Mouse (Mus musculus): ENCODE measurements around the gene Cald1.

Gene Cald1

GRCm38 (mm10) chr6:34671355-34671754 lies 73.1 kb downstream of the Cald1 start:
- DNase-seq (ENCODE audit: low read depth) = no peak

- DNase-seq (ENCODE audit: low read depth) = no peak
Observed at GRCm38 (mm10) chr6:34674416-34674815, 76.1 kb downstream of the Cald1 start.

DNA sequence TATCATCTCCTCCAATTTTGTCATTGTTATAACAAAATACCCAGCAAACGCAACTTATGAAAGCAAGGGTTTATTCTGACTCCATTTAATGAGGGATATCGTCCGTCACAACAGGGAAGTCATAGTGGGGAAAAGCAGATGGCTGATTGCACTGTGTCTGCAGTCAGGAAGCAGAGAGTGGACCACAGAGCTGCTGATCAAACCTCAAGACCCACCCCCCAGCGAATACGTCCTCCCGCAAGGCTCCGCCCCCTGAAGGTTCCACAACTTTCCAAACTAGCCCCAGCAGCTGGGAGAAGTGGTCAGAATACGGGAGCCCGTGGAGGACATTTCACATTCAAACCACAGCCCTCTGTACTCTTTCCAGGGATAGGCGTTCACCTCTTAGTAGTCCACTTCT lies 76.6 kb downstream of the Cald1 start:
- DNase-seq (ENCODE audit: low read depth) = no peak

DNA sequence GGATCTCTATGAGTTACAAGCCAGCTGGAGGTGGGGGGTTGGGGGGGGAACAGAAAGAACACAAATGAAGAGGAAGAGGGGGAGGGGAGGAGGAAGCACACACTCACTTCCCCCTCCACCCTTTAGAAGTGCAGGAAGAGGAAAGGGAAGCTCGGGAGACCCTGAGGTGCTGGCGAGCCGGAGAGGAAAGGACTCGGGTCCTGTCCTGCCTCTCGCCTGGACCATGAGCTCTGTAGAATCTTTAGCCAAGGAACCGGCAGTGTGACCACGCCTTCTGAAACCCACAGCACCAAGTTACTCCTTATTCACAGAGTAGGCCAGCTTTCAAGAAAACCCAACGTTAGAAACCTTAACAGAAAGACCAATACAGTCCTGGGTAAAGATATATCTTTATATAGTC lies 83.8 kb downstream of the Cald1 start:
- no peak for DNase-seq (ENCODE audit: low read depth)

- no peak for DNase-seq (ENCODE audit: low read depth)
Observed at GRCm38 (mm10) chr6:34684886-34685285, 86.6 kb downstream of the Cald1 start.

DNA sequence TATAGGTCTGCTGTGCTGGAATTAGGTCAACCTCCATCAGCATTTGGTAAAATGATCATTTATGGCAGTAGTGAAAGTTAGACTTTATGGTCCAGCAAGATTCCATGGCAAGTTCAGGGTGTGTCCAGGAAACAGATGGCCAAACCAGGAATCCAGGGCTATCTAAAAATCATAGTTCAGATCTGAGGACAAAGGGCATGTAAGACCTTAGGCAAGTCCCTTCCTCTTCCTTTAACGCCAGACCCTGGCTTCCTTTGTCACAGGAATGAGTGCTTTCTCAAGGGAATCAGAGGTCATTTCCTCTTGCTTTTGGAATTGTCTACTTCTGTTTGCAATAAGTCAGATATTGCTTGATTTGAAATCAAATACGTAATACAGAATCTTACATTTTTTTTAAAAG lies 90.7 kb downstream of the Cald1 start:
- no peak for DNase-seq (ENCODE audit: low read depth)

GRCm38 (mm10) chr6:34691416-34691815 lies 93.1 kb downstream of the Cald1 start:
- no peak for DNase-seq (ENCODE audit: low read depth)

DNA sequence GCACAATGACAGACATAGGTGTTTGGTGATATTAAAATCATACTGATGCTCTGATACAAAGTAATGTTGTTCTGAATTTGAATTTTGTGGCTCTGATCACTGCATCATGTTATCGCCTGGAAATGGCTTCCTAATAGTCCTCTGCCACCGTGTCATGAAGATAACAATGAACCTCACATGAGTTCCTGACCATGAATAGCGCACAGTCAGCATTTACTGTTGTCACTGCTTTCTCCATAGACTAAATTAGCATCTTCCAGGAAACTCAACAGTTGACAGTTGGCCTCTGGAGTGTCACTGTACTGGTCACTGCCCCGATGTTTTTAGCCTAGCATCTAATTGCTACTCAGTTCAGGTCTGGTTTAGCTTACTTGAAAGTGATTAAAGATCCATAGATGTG lies 95.8 kb downstream of the Cald1 start:
- DNase-seq (ENCODE audit: low read depth) = no peak

GRCm38 (mm10) chr6:34703421-34704120 lies 105.3 kb downstream of the Cald1 start:
- no peak for DNase-seq (ENCODE audit: low read depth)

- DNase-seq (ENCODE audit: low read depth) = no peak
Observed at GRCm38 (mm10) chr6:34707521-34707920, 109.2 kb downstream of the Cald1 start.

DNA sequence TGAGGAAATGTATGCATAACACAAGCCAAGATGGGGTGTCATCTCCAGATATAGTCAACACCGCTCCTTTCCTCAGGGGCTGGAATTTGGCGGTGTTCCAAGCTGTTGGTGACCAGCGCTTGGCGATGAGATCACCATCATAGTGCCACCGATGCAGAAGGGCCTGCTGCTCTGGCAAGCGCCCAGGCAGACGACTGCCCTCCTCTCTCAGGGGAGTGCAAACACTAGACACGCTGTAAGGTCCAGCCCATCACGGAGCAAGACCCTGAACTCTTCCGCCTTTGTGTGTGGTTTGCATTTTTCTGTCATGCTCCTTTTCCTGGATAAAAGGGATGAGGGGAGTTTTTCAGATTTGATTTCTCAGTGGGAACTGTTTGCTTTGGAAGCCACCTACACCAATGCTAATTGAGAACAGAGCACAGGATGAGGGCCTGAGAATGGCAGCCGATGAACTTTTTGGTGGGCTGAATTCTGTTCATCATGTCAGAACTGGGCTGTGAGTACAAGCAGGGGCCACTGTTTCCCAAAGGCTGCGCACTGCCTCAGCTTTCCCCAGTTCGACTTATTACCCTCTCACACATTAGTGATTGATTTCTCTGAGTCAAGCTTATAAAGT lies 110.5 kb downstream of the Cald1 start:
- no peak for DNase-seq (ENCODE audit: low read depth)

DNA sequence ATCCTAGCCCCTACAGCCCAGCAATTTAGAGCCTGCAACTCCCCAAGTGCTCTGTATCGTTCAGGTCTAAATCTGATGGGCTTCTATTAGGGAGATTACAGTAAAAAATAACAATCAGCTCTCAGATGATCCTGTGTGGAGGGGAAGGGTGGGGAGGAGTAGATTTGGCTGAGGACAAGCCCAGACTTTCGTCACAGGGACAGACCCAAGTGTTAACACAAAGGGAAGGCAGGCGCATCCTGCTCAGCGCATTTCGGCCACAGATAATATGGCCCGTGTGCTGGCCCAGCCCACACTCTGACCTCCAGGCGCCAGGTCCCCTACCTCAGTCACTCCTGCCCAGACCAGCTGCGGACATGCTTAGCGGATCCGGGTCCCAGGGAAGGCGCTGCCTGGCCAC lies 111.0 kb downstream of the Cald1 start:
- peak; percentile 22 for DNase-seq (ENCODE audit: low read depth)

DNA sequence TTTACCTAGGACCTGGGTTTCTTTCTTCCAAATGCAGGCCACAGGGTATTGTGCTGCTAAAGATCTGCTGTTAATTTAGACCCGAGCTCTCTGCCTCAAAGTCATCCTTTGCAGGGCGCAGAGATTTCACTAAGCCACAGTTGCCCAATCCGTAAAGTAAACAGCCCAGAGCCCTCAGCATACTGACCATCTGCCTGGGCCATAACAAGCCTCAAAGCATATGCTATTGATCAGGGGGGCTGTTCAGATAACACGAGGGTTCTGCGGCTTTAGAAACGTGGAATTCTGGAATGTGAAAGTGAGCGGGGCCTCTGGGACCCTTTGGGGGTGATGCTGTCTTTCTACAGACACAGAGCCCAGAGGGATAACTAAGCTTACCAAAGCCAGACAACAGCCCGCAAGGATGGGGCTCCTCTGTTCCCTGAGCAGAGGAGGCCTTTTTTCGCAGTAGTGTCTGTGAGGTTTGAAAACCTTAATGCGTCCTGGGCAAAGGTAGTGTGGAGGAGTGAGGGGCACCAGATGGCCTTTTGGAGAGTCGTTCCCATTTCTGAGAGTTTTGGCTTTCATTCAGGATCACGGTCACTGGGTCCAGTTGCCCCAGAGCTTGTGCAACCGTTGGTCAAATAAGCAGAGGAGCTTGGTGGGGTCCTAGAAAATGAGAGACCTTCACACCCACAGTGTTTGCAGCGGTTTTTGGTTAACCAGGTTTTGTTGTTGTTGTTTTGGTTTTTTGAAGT lies 111.8 kb downstream of the Cald1 start:
- no peak for DNase-seq (ENCODE audit: low read depth)

DNA sequence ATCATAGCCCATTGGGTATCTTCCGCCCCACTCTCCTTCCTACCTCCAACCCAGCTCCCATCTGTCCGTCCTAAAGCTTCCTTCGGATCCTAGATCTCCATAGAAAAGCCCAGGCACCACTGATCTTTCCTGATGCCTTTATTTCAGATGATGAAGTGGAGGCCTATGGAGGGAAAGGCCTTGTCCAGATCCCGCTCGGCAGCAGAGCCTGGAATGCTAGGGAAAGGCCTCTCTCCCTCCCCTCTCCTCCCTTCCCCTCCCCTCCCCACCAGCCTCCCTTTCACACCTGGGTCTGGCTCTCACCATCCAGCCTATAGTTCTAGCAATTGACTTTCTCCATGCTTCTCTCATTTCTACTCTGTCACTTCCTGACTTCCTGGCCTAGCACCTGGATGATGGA lies 112.5 kb downstream of the Cald1 start:
- no peak for DNase-seq (ENCODE audit: low read depth)

- no peak for DNase-seq (ENCODE audit: low read depth)
Observed at GRCm38 (mm10) chr6:34711620-34712019, 113.3 kb downstream of the Cald1 start.

GRCm38 (mm10) chr6:34713169-34713568 lies 114.9 kb downstream of the Cald1 start:
- no peak for DNase-seq (ENCODE audit: low read depth)

DNA sequence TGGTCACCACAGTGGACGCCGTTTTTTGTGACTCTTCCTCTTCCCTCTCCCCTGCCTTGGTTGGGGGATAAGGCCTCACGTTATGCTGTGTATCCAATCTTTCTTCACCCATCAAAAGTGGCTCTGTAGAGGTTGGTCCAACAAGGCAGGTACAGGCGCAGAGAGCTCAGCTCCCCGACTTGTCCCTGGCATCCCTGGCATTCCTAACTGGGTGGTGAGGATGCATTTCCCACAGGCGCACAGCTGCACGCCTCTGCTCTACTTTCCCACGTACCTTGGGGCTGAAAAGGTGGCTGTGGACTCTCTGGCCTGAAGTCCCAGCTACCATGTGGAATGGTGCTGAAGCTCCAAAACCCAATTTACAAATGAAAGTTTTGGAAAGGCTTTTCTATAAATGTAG lies 115.5 kb downstream of the Cald1 start:
- DNase-seq (ENCODE audit: low read depth) = no peak

- DNase-seq (ENCODE audit: low read depth) = no peak
Observed at GRCm38 (mm10) chr6:34714612-34715011, 116.3 kb downstream of the Cald1 start.

GRCm38 (mm10) chr6:34716206-34716887 lies 118.0 kb downstream of the Cald1 start:
- no peak for DNase-seq (ENCODE audit: low read depth)

DNA sequence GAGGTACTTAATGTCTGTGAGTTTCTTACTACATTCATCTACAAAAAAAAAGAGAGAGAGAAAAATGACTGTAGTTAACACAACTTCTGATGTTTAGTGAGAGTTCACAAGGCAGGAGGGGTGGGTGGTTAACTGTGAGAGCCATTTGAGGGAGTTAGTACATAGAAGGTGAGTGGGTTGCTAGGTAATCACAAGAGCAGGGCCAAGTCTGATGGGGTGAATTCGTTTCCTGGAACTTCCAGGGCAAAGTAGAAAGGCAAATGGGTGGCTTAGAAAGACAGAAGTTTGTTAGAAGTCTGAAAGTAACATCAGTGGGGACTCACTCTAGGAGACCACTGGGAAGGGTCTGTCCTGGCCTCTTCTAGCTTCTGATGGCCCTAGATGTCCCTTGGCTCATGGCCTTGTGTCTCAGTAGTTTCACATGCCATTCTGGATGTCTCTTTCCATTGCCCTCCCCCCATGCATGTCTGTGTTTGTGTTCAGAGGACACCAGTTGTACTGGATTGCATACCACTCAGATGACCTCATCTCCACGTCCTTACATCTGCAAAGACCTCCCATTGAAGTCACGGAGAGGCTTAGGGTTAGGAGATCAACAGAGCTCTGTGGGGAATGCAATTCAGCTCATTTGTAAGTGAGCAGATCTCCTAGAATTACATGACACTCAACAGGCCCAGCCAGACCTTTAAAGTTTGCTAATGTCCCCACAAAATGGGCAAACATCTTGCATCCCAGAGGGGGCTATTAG lies 118.8 kb downstream of the Cald1 start:
- no peak for DNase-seq (ENCODE audit: low read depth)

GRCm38 (mm10) chr6:34717651-34718050 lies 119.4 kb downstream of the Cald1 start:
- DNase-seq (ENCODE audit: low read depth) = no peak

- DNase-seq (ENCODE audit: low read depth) = no peak
Observed at GRCm38 (mm10) chr6:34719141-34719680, 120.9 kb downstream of the Cald1 start.

Measured in c-Kit-positive CD71-negative TER-119-negative erythroid progenitor cells, embryonic 14.5 days (primary cell).